Mouse (Mus musculus) brain, embryonic 18.5 days (tissue): ENCODE results near the gene Dand5.
"Not testable (repeated sequence)": the region's sequence is repeated elsewhere in the genome, so short reads cannot be mapped to it uniquely, and the experiment has no call there.

Experiments
- DNase-seq: peaks from one replicate; pipeline ENCODE4 v3.0.0-alpha.2; 2012; ENCODE audit warnings: low read depth, low spot score

The Dand5 gene

GRCm38 (mm10) chr8:84834866-84835855 lies 12.5 kb upstream of the Dand5 start:
- no peak for DNase-seq

- DNase-seq = no peak
Measured at GRCm38 (mm10) chr8:84834002-84834865, 11.6 kb upstream of the Dand5 start.

- no peak for DNase-seq
Measured at GRCm38 (mm10) chr8:84832759-84833742, 10.4 kb upstream of the Dand5 start.

GRCm38 (mm10) chr8:84832034-84832717 lies 9.6 kb upstream of the Dand5 start:
- DNase-seq = no peak

- no peak for DNase-seq
Measured at GRCm38 (mm10) chr8:84831490-84831889, 8.9 kb upstream of the Dand5 start, which contains the start of gene Gadd45gip1. Gene Gadd45gip1 (plus strand): TSS chr8:84831522.

- DNase-seq = not testable (repeated sequence)
Measured at GRCm38 (mm10) chr8:84826518-84826917, 3.9 kb upstream of the Dand5 start.

- no peak for DNase-seq
Measured at GRCm38 (mm10) chr8:84825636-84826035, 3.0 kb upstream of the Dand5 start.

- no peak for DNase-seq
Measured at GRCm38 (mm10) chr8:84823653-84824052, 1.0 kb upstream of the Dand5 start.

GRCm38 (mm10) chr8:84816117-84816516 lies 6.5 kb downstream of the Dand5 start:
- DNase-seq = no peak

GRCm38 (mm10) chr8:84815547-84815946 lies 7.1 kb downstream of the Dand5 start:
- DNase-seq = no peak

GRCm38 (mm10) chr8:84814555-84815441 lies 7.8 kb downstream of the Dand5 start:
- no peak for DNase-seq

- DNase-seq = no peak
Measured at GRCm38 (mm10) chr8:84814240-84814554, 8.4 kb downstream of the Dand5 start.

GRCm38 (mm10) chr8:84813830-84814229 lies 8.8 kb downstream of the Dand5 start:
- no peak for DNase-seq

- DNase-seq = no peak
Measured at GRCm38 (mm10) chr8:84813059-84813458, 9.6 kb downstream of the Dand5 start.

- no peak for DNase-seq
Measured at GRCm38 (mm10) chr8:84811303-84811702, 11.3 kb downstream of the Dand5 start.

GRCm38 (mm10) chr8:84810896-84811295 lies 11.7 kb downstream of the Dand5 start:
- no peak for DNase-seq

GRCm38 (mm10) chr8:84809941-84810280 lies 12.7 kb downstream of the Dand5 start:
- no peak for DNase-seq

- no peak for DNase-seq
Measured at GRCm38 (mm10) chr8:84809109-84809940, 13.3 kb downstream of the Dand5 start.

GRCm38 (mm10) chr8:84806031-84806430 lies 16.6 kb downstream of the Dand5 start:
- no peak for DNase-seq
